Mouse (Mus musculus) G1E (cell line): ENCODE measurements around the gene Sfxn5.

ENCODE experiments used
- CTCF ChIP-seq: IDR thresholded peaks from 2 replicates; pipeline ENCODE4 v1.5.1; 2012; ENCODE audit warnings: low read depth, low read length, inconsistent platforms, mixed read lengths
- GATA1 ChIP-seq: IDR thresholded peaks from 2 replicates; pipeline ENCODE4 v1.6.1; 2012; ENCODE audit warnings: borderline replicate concordance, low read length, inconsistent platforms, mixed read lengths
- POLR2AphosphoS5 ChIP-seq: IDR thresholded peaks from 2 replicates; pipeline ENCODE4 v1.6.1; 2012; ENCODE audit warnings: low read depth, low read length, inconsistent platforms; ENCODE audit not compliant: insufficient replicate concordance
- TAL1 ChIP-seq: conservative IDR thresholded peaks from 2 replicates; pipeline ENCODE4 v1.6.1; 2012; ENCODE audit warnings: low read depth, low read length, inconsistent platforms, mixed read lengths

DNA sequence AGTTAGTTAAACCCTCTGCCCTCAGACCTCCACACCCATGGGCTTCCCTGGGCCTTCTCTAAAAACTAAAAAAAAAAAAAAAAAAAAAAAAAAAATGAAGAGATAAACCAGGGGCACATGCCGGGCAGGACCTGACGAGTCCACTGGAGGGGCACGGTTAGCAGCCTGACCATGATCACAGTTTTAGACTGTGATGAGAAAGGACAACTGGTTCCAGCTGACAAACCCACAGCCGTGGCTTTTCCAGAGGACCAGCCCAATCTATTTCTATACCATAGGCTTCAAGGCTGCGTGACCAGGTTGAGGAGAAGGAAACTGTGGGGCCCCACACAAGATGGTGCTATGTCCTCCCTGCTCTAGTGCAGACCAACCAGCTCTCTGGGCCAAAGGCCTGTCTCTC is 36.8 kb upstream of the Sfxn5 start:
- TF ChIP-seq CTCF (no peak), TAL1 (no peak), GATA1 (no peak), POLR2AphosphoS5 (no peak)
